Mouse (Mus musculus): Measurements from ENCODE around the gene Fhl3. TPM values are rescaled to one million over a fixed set of nuclear protein-coding genes. Genes with fewer than 3 reads are reported as not detected.

Gene Fhl3
- polyA plus RNA-seq, 1 experiment, result 19.4 TPM

GRCm38 (mm10) chr4:124675958-124676357, 24.5 kb upstream of the Fhl3 start:
- H3K4me3 ChIP-seq (ENCODE audit: extremely low read depth, insufficient read depth, insufficient read length), result no peak overlapping the region
- no peaks in the 10 kb centered on the region for H3K4me1 ChIP-seq (ENCODE audit: control insufficient read depth, insufficient read depth, insufficient read length)
- WGBS, result 93% methylated on average over 6 of the region's 6 CpGs
- H3K27me3 ChIP-seq (ENCODE audit: control insufficient read depth, insufficient read depth, low read length), result no peaks in the 10 kb centered on the region; the same call in 1 of the 2 replicates
- no peak overlapping the region for H3K27ac ChIP-seq (ENCODE audit: insufficient read depth, low read length)
- TF ChIP-seq POLR2A (IDR thresholded peaks at IDR 0.05; ENCODE audit: low read depth, low read length) (no peak), CTCF (IDR thresholded peaks at IDR 0.05; ENCODE audit: extremely low read depth, insufficient read depth, insufficient read length, insufficient replicate concordance) (no peak)
- H3K36me3 ChIP-seq (ENCODE audit: control insufficient read depth, insufficient read depth, low read length), result peaks cover 13% of the 10 kb centered on the region
- no peak for DNase-seq (ENCODE audit: low read depth in 1 of 2, low spot score in 2 of 2)

GRCm38 (mm10) chr4:124682270-124682669, 18.2 kb upstream of the Fhl3 start:
- DNase-seq (ENCODE audit: low read depth in 1 of 2, low spot score in 2 of 2), result no peak
- Histone ChIP-seq H3K4me1 (ENCODE audit: control insufficient read depth, insufficient read depth, insufficient read length) (no peaks in the 10 kb centered on the region), H3K4me3 (ENCODE audit: extremely low read depth, insufficient read depth, insufficient read length) (no peak overlapping the region), H3K36me3 (ENCODE audit: control insufficient read depth, insufficient read depth, low read length) (peaks cover 23% of the 10 kb centered on the region), H3K27ac (ENCODE audit: insufficient read depth, low read length) (no peak overlapping the region), H3K27me3 (ENCODE audit: control insufficient read depth, insufficient read depth, low read length) (no peaks in the 10 kb centered on the region)
- TF ChIP-seq POLR2A (IDR thresholded peaks at IDR 0.05; ENCODE audit: low read depth, low read length) (no peak), CTCF (IDR thresholded peaks at IDR 0.05; ENCODE audit: extremely low read depth, insufficient read depth, insufficient read length, insufficient replicate concordance) (0 out of 2 replicates have a peak, but pooled peaks have one; percentile 8)
- WGBS, result 43% methylated on average over 7 of the region's 7 CpGs

- no peak overlapping the region for H3K4me3 ChIP-seq (ENCODE audit: extremely low read depth, insufficient read depth, insufficient read length)
- H3K27ac ChIP-seq (ENCODE audit: insufficient read depth, low read length), result no peak overlapping the region
- peaks cover 19% of the 10 kb centered on the region for H3K36me3 ChIP-seq (ENCODE audit: control insufficient read depth, insufficient read depth, low read length)
- H3K27me3 ChIP-seq (ENCODE audit: control insufficient read depth, insufficient read depth, low read length), result no peaks in the 10 kb centered on the region
- no peaks in the 10 kb centered on the region for H3K4me1 ChIP-seq (ENCODE audit: control insufficient read depth, insufficient read depth, insufficient read length)
- WGBS, result 82% methylated on average over 4 of the region's 4 CpGs
- DNase-seq (ENCODE audit: low read depth in 1 of 2, low spot score in 2 of 2), result no peak
- TF ChIP-seq POLR2A (IDR thresholded peaks at IDR 0.05; ENCODE audit: low read depth, low read length) (no peak), CTCF (IDR thresholded peaks at IDR 0.05; ENCODE audit: extremely low read depth, insufficient read depth, insufficient read length, insufficient replicate concordance) (no peak)
These were observed 17.0 kb upstream of the Fhl3 start for GRCm38 (mm10) chr4:124683474-124683873.

- 80% methylated on average over 4 of the region's 4 CpGs for WGBS
These were observed 15.5 kb upstream of the Fhl3 start for GRCm38 (mm10) chr4:124685004-124685403.

GRCm38 (mm10) chr4:124685453-124685852, 15.0 kb upstream of the Fhl3 start:
- Histone ChIP-seq H3K27ac (ENCODE audit: insufficient read depth, low read length) (no peak overlapping the region), H3K36me3 (ENCODE audit: control insufficient read depth, insufficient read depth, low read length) (peaks cover 14% of the 10 kb centered on the region), H3K4me1 (ENCODE audit: control insufficient read depth, insufficient read depth, insufficient read length) (no peaks in the 10 kb centered on the region), H3K4me3 (ENCODE audit: extremely low read depth, insufficient read depth, insufficient read length) (no peak overlapping the region), H3K27me3 (ENCODE audit: control insufficient read depth, insufficient read depth, low read length) (no peaks in the 10 kb centered on the region)
- TF ChIP-seq CTCF (IDR thresholded peaks at IDR 0.05; ENCODE audit: extremely low read depth, insufficient read depth, insufficient read length, insufficient replicate concordance) (no peak), POLR2A (IDR thresholded peaks at IDR 0.05; ENCODE audit: low read depth, low read length) (no peak)
- 82% methylated on average over 8 of the region's 8 CpGs for WGBS
- DNase-seq (ENCODE audit: low read depth in 1 of 2, low spot score in 2 of 2), result no peak

More at GRCm38 (mm10) chr4:124685004-124685403, 15.5 kb upstream of the Fhl3 start:
- Histone ChIP-seq H3K27ac (ENCODE audit: insufficient read depth, low read length) (no peak overlapping the region), H3K36me3 (ENCODE audit: control insufficient read depth, insufficient read depth, low read length) (peaks cover 14% of the 10 kb centered on the region), H3K4me3 (ENCODE audit: extremely low read depth, insufficient read depth, insufficient read length) (no peak overlapping the region), H3K4me1 (ENCODE audit: control insufficient read depth, insufficient read depth, insufficient read length) (no peaks in the 10 kb centered on the region), H3K27me3 (ENCODE audit: control insufficient read depth, insufficient read depth, low read length) (no peaks in the 10 kb centered on the region)
- DNase-seq (ENCODE audit: low read depth in 1 of 2, low spot score in 2 of 2), result no peak
- no peak for TF ChIP-seq POLR2A (IDR thresholded peaks at IDR 0.05; ENCODE audit: low read depth, low read length)
- no peak for TF ChIP-seq CTCF (IDR thresholded peaks at IDR 0.05; ENCODE audit: extremely low read depth, insufficient read depth, insufficient read length, insufficient replicate concordance)

- 75% methylated on average over 8 of the region's 8 CpGs for WGBS
- TF ChIP-seq CTCF (IDR thresholded peaks at IDR 0.05; ENCODE audit: extremely low read depth, insufficient read depth, insufficient read length, insufficient replicate concordance) (no peak), POLR2A (IDR thresholded peaks at IDR 0.05; ENCODE audit: low read depth, low read length) (no peak)
- Histone ChIP-seq H3K27me3 (ENCODE audit: control insufficient read depth, insufficient read depth, low read length) (no peaks in the 10 kb centered on the region), H3K4me3 (ENCODE audit: extremely low read depth, insufficient read depth, insufficient read length) (no peak overlapping the region), H3K27ac (ENCODE audit: insufficient read depth, low read length) (no peak overlapping the region), H3K4me1 (ENCODE audit: control insufficient read depth, insufficient read depth, insufficient read length) (no peaks in the 10 kb centered on the region), H3K36me3 (ENCODE audit: control insufficient read depth, insufficient read depth, low read length) (peaks cover 13% of the 10 kb centered on the region)
- no peak for DNase-seq (ENCODE audit: low read depth in 1 of 2, low spot score in 2 of 2)
These were observed 14.6 kb upstream of the Fhl3 start for GRCm38 (mm10) chr4:124685897-124686402.

- no peak for DNase-seq (ENCODE audit: low read depth in 1 of 2, low spot score in 2 of 2)
- H3K4me3 ChIP-seq (ENCODE audit: extremely low read depth, insufficient read depth, insufficient read length), result no peak overlapping the region
- no peaks in the 10 kb centered on the region for H3K36me3 ChIP-seq (ENCODE audit: control insufficient read depth, insufficient read depth, low read length)
- no peak overlapping the region for H3K27ac ChIP-seq (ENCODE audit: insufficient read depth, low read length)
- H3K27me3 ChIP-seq (ENCODE audit: control insufficient read depth, insufficient read depth, low read length), result no peaks in the 10 kb centered on the region
- no peak for TF ChIP-seq CTCF (IDR thresholded peaks at IDR 0.05; ENCODE audit: extremely low read depth, insufficient read depth, insufficient read length, insufficient replicate concordance)
- no peak for TF ChIP-seq POLR2A (IDR thresholded peaks at IDR 0.05; ENCODE audit: low read depth, low read length)
- 72% methylated on average over 8 of the region's 8 CpGs for WGBS
- peaks cover 2% of the 10 kb centered on the region; the same call in 1 of the 2 replicates for H3K4me1 ChIP-seq (ENCODE audit: control insufficient read depth, insufficient read depth, insufficient read length)
These were observed 9.0 kb upstream of the Fhl3 start for GRCm38 (mm10) chr4:124691455-124691854.

All from spleen, adult 2 months (tissue).